Mouse (Mus musculus): Measurements from ENCODE around the gene Ovca2. TPM values are rescaled to one million over a fixed set of nuclear protein-coding genes. Genes with fewer than 3 reads are reported as not detected.

The Ovca2 gene
- 22.4 and 23.9 TPM in 2 replicates for total RNA-seq (2021)
- long read RNA-seq, transcript Ovca2-201 (2 exons, 2,670 nt): major isoform, 9 of 11 reads
- long read RNA-seq, partial matches to known transcripts: 0 of 11 reads
- long read RNA-seq, other reads (novel, unspliced or antisense): 1 of 11 reads

- DNase-seq: peak; percentile 87
Observed at GRCm38 (mm10) chr11:75178672-75179208, at the start of gene Ovca2. TSS of gene Ovca2 (minus strand) at chr11:75178835.

- no peak for DNase-seq
Observed at GRCm38 (mm10) chr11:75227632-75228031, 49.0 kb upstream of the Ovca2 start.

GRCm38 (mm10) chr11:75224835-75225234 lies 46.2 kb upstream of the Ovca2 start:
- DNase-seq: no peak

- no peak for DNase-seq
Observed at GRCm38 (mm10) chr11:75224062-75224461, 45.4 kb upstream of the Ovca2 start.

GRCm38 (mm10) chr11:75220517-75221145 lies 42.0 kb upstream of the Ovca2 start:
- DNase-seq: no peak

- peak; percentile 80 for DNase-seq
Observed at GRCm38 (mm10) chr11:75220115-75220514, 41.5 kb upstream of the Ovca2 start.

- DNase-seq: no peak
Observed at GRCm38 (mm10) chr11:75214081-75214950, 35.7 kb upstream of the Ovca2 start.

GRCm38 (mm10) chr11:75213372-75214080 lies 34.9 kb upstream of the Ovca2 start:
- peak; percentile 58 for DNase-seq

- peak; percentile 49 for DNase-seq
Observed at GRCm38 (mm10) chr11:75212876-75213275, 34.2 kb upstream of the Ovca2 start.

GRCm38 (mm10) chr11:75212031-75212667 lies 33.5 kb upstream of the Ovca2 start:
- peak; percentile 51 for DNase-seq

- no peak for DNase-seq
Observed at GRCm38 (mm10) chr11:75210755-75211154, 32.1 kb upstream of the Ovca2 start.

GRCm38 (mm10) chr11:75210093-75210492 lies 31.5 kb upstream of the Ovca2 start:
- DNase-seq: no peak

- DNase-seq: no peak
Observed at GRCm38 (mm10) chr11:75209363-75209762, 30.7 kb upstream of the Ovca2 start.

GRCm38 (mm10) chr11:75206347-75206746 lies 27.7 kb upstream of the Ovca2 start:
- no peak for DNase-seq

GRCm38 (mm10) chr11:75204472-75204871 lies 25.8 kb upstream of the Ovca2 start:
- DNase-seq: no peak

GRCm38 (mm10) chr11:75203926-75204325 lies 25.3 kb upstream of the Ovca2 start:
- DNase-seq: no peak

GRCm38 (mm10) chr11:75201721-75202120 lies 23.1 kb upstream of the Ovca2 start:
- no peak for DNase-seq

- no peak for DNase-seq
Observed at GRCm38 (mm10) chr11:75200935-75201334, 22.3 kb upstream of the Ovca2 start.

- peak; percentile 38 for DNase-seq
Observed at GRCm38 (mm10) chr11:75199951-75200350, 21.3 kb upstream of the Ovca2 start.

GRCm38 (mm10) chr11:75198792-75199191 lies 20.2 kb upstream of the Ovca2 start:
- no peak for DNase-seq

- no peak for DNase-seq
Observed at GRCm38 (mm10) chr11:75197956-75198355, 19.3 kb upstream of the Ovca2 start.

GRCm38 (mm10) chr11:75196131-75196530 lies 17.5 kb upstream of the Ovca2 start:
- no peak for DNase-seq

Measured in adrenal gland, postnatal 25 days (tissue).